Mouse (Mus musculus): ENCODE data around the gene Sh3kbp1.

- no peak for TF ChIP-seq CTCF (IDR thresholded peaks at IDR 0.05; ENCODE audit: borderline replicate concordance, insufficient read depth, low read length)
- no peak for TF ChIP-seq POLR2A (IDR thresholded peaks at IDR 0.05; ENCODE audit: low read depth, low read length)
Measured at GRCm38 (mm10) chrX:159840225-159840624, 213.2 kb downstream of the Sh3kbp1 start.

Data from embryonic fibroblast, embryonic 13.5 days (primary cell).